ENCODE assay signal across 8 mouse cellular contexts in genomic region chr7:46962806-46963618, GRCm38 (mm10). TPM values are rescaled to one million over a fixed set of nuclear protein-coding genes. Genes with fewer than 3 reads are reported as not detected.
DNase-seq lines count a peak whose midpoint lies in the region; ATAC-seq and TF ChIP-seq lines count a peak whose summit lies in the region.

No protein-coding gene starts in this region.

- peak; percentile 59 for TF ChIP-seq CTCF in ES-Bruce4 (IDR thresholded peaks at IDR 0.05; ENCODE audit: low read depth, low read length)

- peak; percentile 73 for DNase-seq in c-Kit-positive CD71-negative TER-119-negative erythroid progenitor cells, embryonic 14.5 days (ENCODE audit: low read depth)
- peak; percentile 83 for DNase-seq in forebrain, embryonic 11.5 days (ENCODE audit: low spot score)
- DNase-seq in kidney, postnatal 14 days, result peak; percentile 81
- peak; percentile 56 to 70 for DNase-seq in natural killer cell, adult 2 months (ENCODE audit: low spot score in 2 of 2)

- peak overlapping the region; percentile 24; the same call in 1 of the 2 replicates for H3K4me2 ChIP-seq in forebrain, embryonic 11.5 days (ENCODE audit: low read depth, low read length, severe bottlenecking)
- H3K4me2 ChIP-seq in heart, embryonic 16.5 days (ENCODE audit: low read depth, low read length), result peak overlapping the region; percentile 54
- H3K4me2 ChIP-seq in liver, embryonic 12.5 days, result 0 out of 2 replicates have a peak overlapping the region, but pooled peaks have one; percentile 10
- peak overlapping the region; percentile 35 for H3K4me2 ChIP-seq in stomach, embryonic 15.5 days

- no peaks in the 10 kb centered on the region for H3K4me1 ChIP-seq in ES-Bruce4 (ENCODE audit: control insufficient read depth, insufficient read depth, low read length)
- no peaks in the 10 kb centered on the region for H3K4me1 ChIP-seq in forebrain, embryonic 11.5 days (replicated peaks; ENCODE audit: control insufficient read depth, insufficient read depth, low read length)
- H3K4me1 ChIP-seq in heart, embryonic 16.5 days (ENCODE audit: control insufficient read depth, insufficient read depth, low read length), result peaks cover 19% of the 10 kb centered on the region
- H3K4me1 ChIP-seq in liver, embryonic 12.5 days, result peaks cover 22% of the 10 kb centered on the region
- H3K4me1 ChIP-seq in stomach, embryonic 15.5 days, result peaks cover 16% of the 10 kb centered on the region

- H3K27ac ChIP-seq in ES-Bruce4 (ENCODE audit: insufficient read depth, low read length), result no peak overlapping the region
- H3K27ac ChIP-seq in forebrain, embryonic 11.5 days (ENCODE audit: low read depth, low read length), result no peak overlapping the region
- peak overlapping the region; percentile 86 for H3K27ac ChIP-seq in heart, embryonic 16.5 days (ENCODE audit: low read length)
- H3K27ac ChIP-seq in liver, embryonic 12.5 days, result no peak overlapping the region
- peak overlapping the region; percentile 75 for H3K27ac ChIP-seq in stomach, embryonic 15.5 days

- no peaks in the 10 kb centered on the region for H3K27me3 ChIP-seq in ES-Bruce4 (ENCODE audit: control insufficient read depth, insufficient read depth, low read length, poor library complexity, severe bottlenecking)
- H3K27me3 ChIP-seq in forebrain, embryonic 11.5 days (ENCODE audit: control insufficient read depth, insufficient read depth, low read length), result no peaks in the 10 kb centered on the region
- H3K27me3 ChIP-seq in heart, embryonic 16.5 days (ENCODE audit: control insufficient read depth, insufficient read depth, low read length), result no peaks in the 10 kb centered on the region
- H3K27me3 ChIP-seq in liver, embryonic 12.5 days (replicated peaks), result peaks cover 16% of the 10 kb centered on the region
- no peaks in the 10 kb centered on the region for H3K27me3 ChIP-seq in stomach, embryonic 15.5 days (replicated peaks)

- 0 out of 2 replicates have a peak overlapping the region, but pooled peaks have one; percentile 3 for H3K4me3 ChIP-seq in ES-Bruce4 (ENCODE audit: low read depth, low read length)
- no peak overlapping the region for H3K4me3 ChIP-seq in forebrain, embryonic 11.5 days (ENCODE audit: low read depth, low read length)
- peak overlapping the region; percentile 10 for H3K4me3 ChIP-seq in heart, embryonic 16.5 days (ENCODE audit: low read length)
- no peak overlapping the region for H3K4me3 ChIP-seq in liver, embryonic 12.5 days
- H3K4me3 ChIP-seq in stomach, embryonic 15.5 days (replicated peaks), result no peak overlapping the region

- no peaks in the 10 kb centered on the region for H3K9me3 ChIP-seq in ES-Bruce4 (replicated peaks; ENCODE audit: control insufficient read depth, insufficient read depth, low read length, poor library complexity, severe bottlenecking)
- no peaks in the 10 kb centered on the region for H3K9me3 ChIP-seq in forebrain, embryonic 11.5 days (ENCODE audit: control insufficient read depth, low read length)
- no peaks in the 10 kb centered on the region for H3K9me3 ChIP-seq in heart, embryonic 16.5 days (replicated peaks; ENCODE audit: control insufficient read depth, low read length)
- H3K9me3 ChIP-seq in liver, embryonic 12.5 days (replicated peaks), result no peaks in the 10 kb centered on the region
- H3K9me3 ChIP-seq in stomach, embryonic 15.5 days, result no peaks in the 10 kb centered on the region

- under 1% methylated on average over 9 of the region's 9 CpGs for WGBS in forebrain, embryonic 11.5 days
- 0% methylated on average over 9 of the region's 9 CpGs for WGBS in heart, embryonic 16.5 days
- WGBS in liver, embryonic 12.5 days (ENCODE audit: insufficient replicate concordance), result 1% methylated on average over 9 of the region's 9 CpGs
- WGBS in stomach, embryonic 15.5 days, result 1% methylated on average over 9 of the region's 9 CpGs

- no peak for TF ChIP-seq EP300 in ES-Bruce4 (IDR thresholded peaks at IDR 0.05; ENCODE audit: insufficient read depth, low read depth, low read length)

- H3K36me3 ChIP-seq in ES-Bruce4 (ENCODE audit: control insufficient read depth, insufficient read depth, low read length, poor library complexity, severe bottlenecking), result no peaks in the 10 kb centered on the region
- H3K36me3 ChIP-seq in forebrain, embryonic 11.5 days (ENCODE audit: control insufficient read depth, insufficient read depth, low read length), result no peaks in the 10 kb centered on the region
- H3K36me3 ChIP-seq in heart, embryonic 16.5 days (ENCODE audit: control insufficient read depth, insufficient read depth), result no peaks in the 10 kb centered on the region
- no peaks in the 10 kb centered on the region for H3K36me3 ChIP-seq in liver, embryonic 12.5 days
- H3K36me3 ChIP-seq in stomach, embryonic 15.5 days, result no peaks in the 10 kb centered on the region

- H3K9ac ChIP-seq in ES-Bruce4 (ENCODE audit: low read depth, poor library complexity, severe bottlenecking), result peak overlapping the region; percentile 45; the same call in 1 of the 2 replicates
- H3K9ac ChIP-seq in forebrain, embryonic 11.5 days (ENCODE audit: low read length), result peak overlapping the region; percentile 27; the same call in 1 of the 2 replicates
- H3K9ac ChIP-seq in heart, embryonic 16.5 days (ENCODE audit: low read length), result peak overlapping the region; percentile 49
- H3K9ac ChIP-seq in liver, embryonic 12.5 days, result no peak overlapping the region
- no peak overlapping the region for H3K9ac ChIP-seq in stomach, embryonic 15.5 days

- no peak for TF ChIP-seq POLR2A in ES-Bruce4 (IDR thresholded peaks at IDR 0.05; ENCODE audit: insufficient read depth, low read length)

- ATAC-seq in forebrain, embryonic 11.5 days (replicated peaks; ENCODE audit: low FRiP score), result peak; percentile 84
- peak; percentile 62 for ATAC-seq in heart, embryonic 16.5 days (replicated peaks; ENCODE audit: extremely low read depth, insufficient read depth, low FRiP score)
- ATAC-seq in liver, embryonic 12.5 days, result peak; percentile 29; the same call in 1 of the 2 replicates
- ATAC-seq in stomach, embryonic 15.5 days (ENCODE audit: insufficient read depth, low FRiP score, low read depth), result peak; percentile 62

RNA-seq across cellular contexts. Expression of gene Uevld, which starts 4.7 kb away (rescaled TPM):
- polyA plus RNA-seq in ES-Bruce4 (2011; ENCODE audit: insufficient read depth, insufficient read length, low read depth, missing spikeins), result 56.6 and 64.5 TPM in 2 replicates
- 13.9 and 14.3 TPM in 2 replicates for polyA plus RNA-seq in forebrain, embryonic 11.5 days (2014; fragmentation: Nextera tagmentation; extraction: Ambion mirVana)
- polyA plus RNA-seq in heart, embryonic 16.5 days (2015; fragmentation: Nextera tagmentation; extraction: Ambion mirVana), result 7.9 and 8.4 TPM in 2 replicates
- 6.9 and 7.1 TPM in 2 replicates for polyA plus RNA-seq in liver, embryonic 12.5 days (2016; fragmentation: Nextera tagmentation; extraction: Ambion mirVana)
- 10.0 and 10.9 TPM in 2 replicates for polyA plus RNA-seq in stomach, embryonic 15.5 days (2015; fragmentation: Nextera tagmentation; extraction: Ambion mirVana)

RNA-seq across cellular contexts. Expression of gene Gm9999, which starts 20.4 kb away (rescaled TPM):
- polyA plus RNA-seq in ES-Bruce4 (2011; ENCODE audit: insufficient read depth, insufficient read length, low read depth, missing spikeins), result not detected in 2 replicates
- not detected in 2 replicates for polyA plus RNA-seq in forebrain, embryonic 11.5 days (2014; fragmentation: Nextera tagmentation; extraction: Ambion mirVana)
- polyA plus RNA-seq in heart, embryonic 16.5 days (2015; fragmentation: Nextera tagmentation; extraction: Ambion mirVana), result not detected in 2 replicates
- polyA plus RNA-seq in liver, embryonic 12.5 days (2016; fragmentation: Nextera tagmentation; extraction: Ambion mirVana), result not detected in 2 replicates
- polyA plus RNA-seq in stomach, embryonic 15.5 days (2015; fragmentation: Nextera tagmentation; extraction: Ambion mirVana), result not detected in 2 replicates

RNA-seq across cellular contexts. Expression of gene Tsg101, which starts 43.2 kb away (rescaled TPM):
- 198 and 217 TPM in 2 replicates for polyA plus RNA-seq in ES-Bruce4 (2011; ENCODE audit: insufficient read depth, insufficient read length, low read depth, missing spikeins)
- polyA plus RNA-seq in forebrain, embryonic 11.5 days (2014; fragmentation: Nextera tagmentation; extraction: Ambion mirVana), result 311 and 322 TPM in 2 replicates
- 161 and 164 TPM in 2 replicates for polyA plus RNA-seq in heart, embryonic 16.5 days (2015; fragmentation: Nextera tagmentation; extraction: Ambion mirVana)
- 84.7 and 87.5 TPM in 2 replicates for polyA plus RNA-seq in liver, embryonic 12.5 days (2016; fragmentation: Nextera tagmentation; extraction: Ambion mirVana)
- 125 and 137 TPM in 2 replicates for polyA plus RNA-seq in stomach, embryonic 15.5 days (2015; fragmentation: Nextera tagmentation; extraction: Ambion mirVana)

RNA-seq across cellular contexts. Expression of gene Spty2d1, which starts 45.2 kb away (rescaled TPM):
- polyA plus RNA-seq in ES-Bruce4 (2011; ENCODE audit: insufficient read depth, insufficient read length, low read depth, missing spikeins), result 16.8 and 18.0 TPM in 2 replicates
- polyA plus RNA-seq in forebrain, embryonic 11.5 days (2014; fragmentation: Nextera tagmentation; extraction: Ambion mirVana), result 12.7 and 14.0 TPM in 2 replicates
- 13.1 and 15.0 TPM in 2 replicates for polyA plus RNA-seq in heart, embryonic 16.5 days (2015; fragmentation: Nextera tagmentation; extraction: Ambion mirVana)
- 16.8 and 17.7 TPM in 2 replicates for polyA plus RNA-seq in liver, embryonic 12.5 days (2016; fragmentation: Nextera tagmentation; extraction: Ambion mirVana)
- 19.3 and 19.7 TPM in 2 replicates for polyA plus RNA-seq in stomach, embryonic 15.5 days (2015; fragmentation: Nextera tagmentation; extraction: Ambion mirVana)

Comparison
In these comparisons a context has a peak if more than half of its experiments do, and no peak if none do; other contexts are left out.
1. H3K27ac ChIP-seq: peak in heart, embryonic 16.5 days (single experiment) and stomach, embryonic 15.5 days (single experiment); none in ES-Bruce4 (single experiment), forebrain, embryonic 11.5 days (single experiment) and liver, embryonic 12.5 days (single experiment).
2. H3K4me3 ChIP-seq: peak in ES-Bruce4 (single experiment) and heart, embryonic 16.5 days (single experiment); none in forebrain, embryonic 11.5 days (single experiment), liver, embryonic 12.5 days (single experiment) and stomach, embryonic 15.5 days (single experiment).
3. H3K9ac ChIP-seq: peak in ES-Bruce4 (single experiment), forebrain, embryonic 11.5 days (single experiment) and heart, embryonic 16.5 days (single experiment); none in liver, embryonic 12.5 days (single experiment) and stomach, embryonic 15.5 days (single experiment).
4. ATAC-seq: peak in every context shown above with its lines; median percentile 84 in forebrain, embryonic 11.5 days; 62 in heart, embryonic 16.5 days; 62 in stomach, embryonic 15.5 days; 29 in liver, embryonic 12.5 days.
5. Peak in every context shown above with its lines, with median percentiles within 50 percentile points of each other: DNase-seq and H3K4me2 ChIP-seq.